Mouse (Mus musculus): ENCODE measurements around the gene Nlrp9a. TPM values are rescaled to one million over a fixed set of nuclear protein-coding genes. Genes with fewer than 3 reads are reported as not detected.
"Not testable (repeated sequence)": the region's sequence is repeated elsewhere in the genome, so short reads cannot be mapped to it uniquely, and the experiment has no call there.

Nlrp9a gene
- not detected for polyA plus RNA-seq (2012; fragmentation: generic; extraction: Trizol)
- long read RNA-seq, experiment 1: 0 reads
- long read RNA-seq, experiment 2: 0 reads

DNA sequence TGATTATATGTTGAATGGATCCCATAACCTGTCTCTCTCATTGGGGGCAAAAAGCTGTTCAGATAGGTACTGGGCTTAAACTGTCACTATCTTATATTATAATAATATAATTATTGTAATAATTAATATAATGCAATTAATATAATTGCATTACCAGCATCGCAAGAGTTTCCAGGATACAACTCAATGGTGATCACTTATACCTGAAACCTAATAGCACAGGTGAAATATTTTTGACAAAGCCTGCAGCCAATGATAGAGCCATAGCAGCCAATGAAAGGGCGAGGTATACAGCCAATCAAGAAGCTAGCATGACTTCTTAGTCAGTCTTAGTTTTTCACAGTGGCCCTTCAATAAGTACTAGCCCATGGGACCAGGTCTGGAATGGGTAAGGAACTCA is at the start of gene Nlrp9a:
Gene Nlrp9a (plus strand): TSS at position 301 of the 400 bp plus-strand sequence.
- H3K4me3 ChIP-seq (ENCODE audit: insufficient read depth, poor library complexity, severe bottlenecking); H3K79me2 ChIP-seq (ENCODE audit: control insufficient read depth, insufficient read depth); H3ac ChIP-seq (ENCODE audit: control insufficient read depth, insufficient read length, low read depth); H3K79me3 ChIP-seq (ENCODE audit: low read depth); H3K36me3 ChIP-seq (ENCODE audit: control insufficient read depth, insufficient read depth); H3K27me3 ChIP-seq (ENCODE audit: control insufficient read depth, insufficient read depth, insufficient read length): not testable (repeated sequence)

DNA sequence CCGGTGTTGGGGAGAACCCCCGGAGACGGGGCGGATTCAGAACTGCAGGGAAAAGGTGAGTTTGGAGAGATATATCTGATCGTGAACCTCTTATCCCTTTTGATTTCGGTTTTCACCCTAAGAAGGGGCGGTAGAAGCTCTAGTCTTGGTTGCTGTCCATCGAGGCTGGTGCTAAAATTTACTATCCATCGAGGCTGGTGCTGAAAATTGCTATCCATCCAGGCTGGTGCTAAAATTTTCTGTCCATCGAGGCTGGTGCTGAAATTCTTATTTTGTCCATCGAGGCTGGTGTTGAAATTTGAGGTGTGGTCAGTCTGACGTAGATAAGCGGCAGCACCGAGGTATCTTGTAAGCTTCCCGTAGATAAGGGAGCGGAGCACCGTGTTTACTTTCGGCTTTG is 45.3 kb upstream of the Nlrp9a start:
- not testable (repeated sequence) for H3K79me2 ChIP-seq (ENCODE audit: control insufficient read depth, insufficient read depth); H3K36me3 ChIP-seq (ENCODE audit: control insufficient read depth, insufficient read depth); H3ac ChIP-seq (ENCODE audit: control insufficient read depth, insufficient read length, low read depth); H3K4me3 ChIP-seq (ENCODE audit: insufficient read depth, poor library complexity, severe bottlenecking); H3K79me3 ChIP-seq (ENCODE audit: low read depth); H3K27me3 ChIP-seq (ENCODE audit: control insufficient read depth, insufficient read depth, insufficient read length)

DNA sequence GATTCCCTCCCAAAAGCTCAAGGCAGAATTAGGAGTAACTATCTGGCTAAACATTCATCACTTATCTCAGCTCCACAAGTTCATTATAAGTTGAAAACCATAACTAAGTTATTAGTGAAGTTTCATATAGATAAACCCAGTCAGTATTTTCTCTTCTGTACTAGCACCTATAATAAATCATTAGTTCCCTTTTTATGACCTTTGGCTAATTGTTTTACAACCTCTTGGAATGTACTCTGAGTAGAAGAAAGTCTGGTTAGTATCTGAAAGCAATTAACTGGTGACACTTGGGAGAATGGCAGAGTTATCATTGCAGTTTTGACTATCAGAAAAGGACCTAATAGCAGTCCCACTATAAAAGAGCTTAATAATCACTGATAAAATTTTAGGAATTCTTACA is 54.3 kb downstream of the Nlrp9a start:
- H3K27me3 ChIP-seq (ENCODE audit: control insufficient read depth, insufficient read depth, insufficient read length): no peaks in the 10 kb centered on the region
- H3ac ChIP-seq (ENCODE audit: control insufficient read depth, insufficient read length, low read depth): no peak overlapping the region
- TF ChIP-seq USF1 (IDR thresholded peaks at IDR 0.05; ENCODE audit: low read depth) (no peak), FOSL1 (IDR thresholded peaks at IDR 0.05; ENCODE audit: insufficient read depth, low read length, poor library complexity, severe bottlenecking) (no peak), MYOD1 (IDR thresholded peaks at IDR 0.05; ENCODE audit: control insufficient read depth, insufficient read length, low read depth) (no peak), CEBPB (IDR thresholded peaks at IDR 0.05; ENCODE audit: low read depth) (no peak), CTCF (IDR thresholded peaks at IDR 0.05; ENCODE audit: control insufficient read depth, insufficient read depth, insufficient read length) (no peak), MYOG (IDR thresholded peaks at IDR 0.05; ENCODE audit: control insufficient read depth, extremely low read depth, insufficient read length) (no peak), MAX (IDR thresholded peaks at IDR 0.05) (no peak)
- H3K4me3 ChIP-seq (ENCODE audit: insufficient read depth, poor library complexity, severe bottlenecking): no peak overlapping the region
- H3K79me3 ChIP-seq (ENCODE audit: low read depth): no peaks in the 10 kb centered on the region
- H3K36me3 ChIP-seq (ENCODE audit: control insufficient read depth, insufficient read depth): no peaks in the 10 kb centered on the region
- no peaks in the 10 kb centered on the region for H3K79me2 ChIP-seq (ENCODE audit: control insufficient read depth, insufficient read depth)

DNA sequence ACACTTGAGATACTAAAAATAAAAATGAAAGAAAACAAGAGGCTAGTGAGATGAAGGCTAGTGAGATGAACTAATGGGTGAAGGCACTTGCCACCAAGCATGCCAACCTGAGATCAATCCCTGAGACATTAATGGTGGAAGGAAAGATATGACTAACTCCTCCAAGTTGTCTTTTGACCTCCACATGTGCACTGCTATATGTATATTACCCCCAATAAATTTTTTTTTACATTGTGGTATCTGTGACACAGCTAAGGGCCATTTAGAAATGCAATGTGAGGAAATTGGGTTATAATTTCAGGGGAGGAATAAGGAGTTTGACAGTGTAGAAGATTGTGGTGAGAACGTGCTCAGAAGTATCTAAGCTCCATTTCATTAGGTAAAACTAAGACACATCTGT is 55.0 kb downstream of the Nlrp9a start:
- Histone ChIP-seq H3K4me3 (ENCODE audit: insufficient read depth, poor library complexity, severe bottlenecking) (no peak overlapping the region), H3K79me3 (ENCODE audit: low read depth) (no peaks in the 10 kb centered on the region), H3ac (ENCODE audit: control insufficient read depth, insufficient read length, low read depth) (no peak overlapping the region), H3K27me3 (ENCODE audit: control insufficient read depth, insufficient read depth, insufficient read length) (no peaks in the 10 kb centered on the region), H3K36me3 (ENCODE audit: control insufficient read depth, insufficient read depth) (no peaks in the 10 kb centered on the region), H3K79me2 (ENCODE audit: control insufficient read depth, insufficient read depth) (no peaks in the 10 kb centered on the region)
- TF ChIP-seq FOSL1 (IDR thresholded peaks at IDR 0.05; ENCODE audit: insufficient read depth, low read length, poor library complexity, severe bottlenecking) (no peak), CEBPB (IDR thresholded peaks at IDR 0.05; ENCODE audit: low read depth) (no peak), MAX (IDR thresholded peaks at IDR 0.05) (no peak), MYOG (IDR thresholded peaks at IDR 0.05; ENCODE audit: control insufficient read depth, extremely low read depth, insufficient read length) (no peak), CTCF (IDR thresholded peaks at IDR 0.05; ENCODE audit: control insufficient read depth, insufficient read depth, insufficient read length) (no peak), USF1 (IDR thresholded peaks at IDR 0.05; ENCODE audit: low read depth) (no peak), MYOD1 (IDR thresholded peaks at IDR 0.05; ENCODE audit: control insufficient read depth, insufficient read length, low read depth) (no peak)

DNA sequence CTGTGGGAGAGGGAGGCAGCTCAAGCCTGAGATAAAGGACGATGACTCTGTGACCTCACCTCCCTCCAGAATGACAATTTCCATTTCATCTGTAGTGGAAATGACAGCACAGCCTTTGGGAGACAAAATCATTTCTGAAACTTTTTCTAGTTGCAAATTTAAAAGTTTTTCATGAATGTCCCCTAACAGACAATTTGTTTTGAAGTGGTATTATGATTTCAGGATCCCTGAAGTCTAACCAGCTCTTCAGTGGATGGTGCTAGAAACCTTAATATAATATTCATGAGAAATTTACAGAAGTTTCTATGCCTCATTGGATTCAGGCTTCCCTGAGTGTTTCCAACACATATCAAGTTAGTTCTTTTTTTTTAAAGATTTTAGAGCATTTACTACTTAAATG is 83.5 kb downstream of the Nlrp9a start, which contains the start of gene Vmn1r185:
Gene Vmn1r185 (minus strand): TSS at position 101 of the 400 bp plus-strand sequence.
- not testable (repeated sequence) for H3K79me3 ChIP-seq (ENCODE audit: low read depth); H3K36me3 ChIP-seq (ENCODE audit: control insufficient read depth, insufficient read depth); H3ac ChIP-seq (ENCODE audit: control insufficient read depth, insufficient read length, low read depth); H3K27me3 ChIP-seq (ENCODE audit: control insufficient read depth, insufficient read depth, insufficient read length); H3K79me2 ChIP-seq (ENCODE audit: control insufficient read depth, insufficient read depth); H3K4me3 ChIP-seq (ENCODE audit: insufficient read depth, poor library complexity, severe bottlenecking)

Small RNA genes lying within 50 kb of the gene (microRNA-seq; reads per million reads assigned to microRNA genes)
- not detected for gene Gm25947 (ENCODE audit: borderline microRNAs expressed)

Other genes starting within 250 kb of the Nlrp9a start
- not detected for gene Cyp2a4, start 227.9 kb upstream of the Nlrp9a start, polyA plus RNA-seq (2012; fragmentation: generic; extraction: Trizol)
- not detected for gene Nlrp9c, start 131.3 kb upstream of the Nlrp9a start, polyA plus RNA-seq (2012; fragmentation: generic; extraction: Trizol)
- not detected for gene Nlrp4a, start 99.9 kb upstream of the Nlrp9a start, polyA plus RNA-seq (2012; fragmentation: generic; extraction: Trizol)
- not detected for gene Vmn1r185, start 83.4 kb downstream of the Nlrp9a start, polyA plus RNA-seq (2012; fragmentation: generic; extraction: Trizol)
- gene Cyp2b23, start 151.4 kb downstream of the Nlrp9a start, polyA plus RNA-seq (2012; fragmentation: generic; extraction: Trizol): not detected
- gene Cyp2b19, start 222.1 kb downstream of the Nlrp9a start, polyA plus RNA-seq (2012; fragmentation: generic; extraction: Trizol): not detected

Data from C2C12 (cell line).